Mouse (Mus musculus) stomach, embryonic 14.5 days (tissue): ENCODE measurements at regions not wholly inside any gene's neighbourhood (a gene's known extent, or its start where the extent isn't known, plus 50 kb on each side); places are given as distances from the start of the nearest gene placed in this dataset.

ENCODE experiments used
- ATAC-seq: fragments of 200-750 bp; cut with Nextera tagmentation; 2 replicates; pipeline ENCODE4 v1.8.0; 2017; ENCODE audit warnings: low read depth, moderate TSS enrichment; ENCODE audit not compliant: insufficient number of reproducible peaks, insufficient read depth, low FRiP score
- H3K27ac ChIP-seq: fragments of 300-500 bp; sonication (generic); 2 replicates; pipeline ENCODE4 v1.5.1; 2014; ENCODE audit warnings: mild to moderate bottlenecking, low read length, moderate library complexity, mixed read lengths
- H3K27me3 ChIP-seq: fragments of 300-500 bp; sonication (generic); 2 replicates; pipeline ENCODE4 v1.6.1; 2014; ENCODE audit warnings: low read length, control low read depth, mixed read lengths; ENCODE audit not compliant: control insufficient read depth, insufficient read depth
- H3K36me3 ChIP-seq: fragments of 300-500 bp; sonication (generic); 2 replicates; pipeline ENCODE4 v1.6.1; 2014; ENCODE audit warnings: mild to moderate bottlenecking, control low read depth, low read length, moderate library complexity, mixed read lengths; ENCODE audit not compliant: control insufficient read depth, insufficient read depth
- H3K4me1 ChIP-seq: fragments of 300-500 bp; sonication (generic); 2 replicates; pipeline ENCODE4 v1.6.1; 2014; ENCODE audit warnings: low read length, control low read depth, mixed read lengths; ENCODE audit not compliant: control insufficient read depth, insufficient read depth
- H3K4me2 ChIP-seq: fragments of 300-500 bp; sonication (generic); replicated peaks from 2 replicates; pipeline ENCODE4 v1.6.1; 2014; ENCODE audit warnings: low read depth, low read length, control low read depth
- H3K4me3 ChIP-seq: fragments of 300-500 bp; sonication (generic); 2 replicates; pipeline ENCODE4 v1.5.1; 2014; ENCODE audit warnings: low read depth, low read length, control low read depth
- H3K9ac ChIP-seq: fragments of 300-500 bp; sonication (generic); replicated peaks from 2 replicates; pipeline ENCODE4 v1.6.1; 2014; ENCODE audit warnings: low read depth, mild to moderate bottlenecking, control low read depth, low read length, moderate library complexity, mixed read lengths
- H3K9me3 ChIP-seq: fragments of 300-500 bp; sonication (generic); 2 replicates; pipeline ENCODE4 v1.6.1; 2016; ENCODE audit warnings: low read depth, low read length, control low read depth; ENCODE audit not compliant: control insufficient read depth
- WGBS: fragments of 180-500 bp; shearing (Covaris S2); extraction: QIAGEN DNeasy Blood & Tissue Kit; methylation state at CpG from one replicate; pipeline ENCODE4 v1.1.7; 2014; 5-methylcytosine and 5-hydroxymethylcytosine counted together

DNA sequence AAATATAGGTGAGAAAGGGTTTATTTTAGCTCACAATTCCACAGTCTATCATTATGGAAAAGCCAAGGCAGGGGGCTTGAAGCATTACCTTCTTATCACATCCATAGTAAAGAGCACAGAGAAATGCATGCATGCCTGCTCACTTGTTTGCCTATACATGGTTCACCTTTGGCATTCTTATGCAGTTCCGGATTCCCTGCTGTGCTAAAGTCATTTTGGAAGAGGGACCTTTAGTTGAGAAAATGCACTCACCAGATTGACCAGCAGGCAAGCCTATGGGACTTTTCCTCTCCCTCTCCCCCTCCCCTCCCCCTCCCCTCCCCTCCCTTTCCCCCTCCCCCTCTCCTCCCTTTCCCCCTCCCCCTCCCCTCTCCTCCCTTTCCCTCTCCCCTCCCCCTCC lies 686.2 kb downstream of the Tmem132b start:
- no peak overlapping the region for H3K4me3 ChIP-seq
- ATAC-seq = no peak
- H3K4me2 ChIP-seq = no peak overlapping the region
- H3K27me3 ChIP-seq = no peaks in the 10 kb centered on the region
- H3K4me1 ChIP-seq = no peaks in the 10 kb centered on the region
- no peak overlapping the region for H3K27ac ChIP-seq
- WGBS = 56% methylated on average over 1 of the region's 1 CpGs
- no peaks in the 10 kb centered on the region for H3K9me3 ChIP-seq
- H3K36me3 ChIP-seq = no peaks in the 10 kb centered on the region
- H3K9ac ChIP-seq = no peak overlapping the region

DNA sequence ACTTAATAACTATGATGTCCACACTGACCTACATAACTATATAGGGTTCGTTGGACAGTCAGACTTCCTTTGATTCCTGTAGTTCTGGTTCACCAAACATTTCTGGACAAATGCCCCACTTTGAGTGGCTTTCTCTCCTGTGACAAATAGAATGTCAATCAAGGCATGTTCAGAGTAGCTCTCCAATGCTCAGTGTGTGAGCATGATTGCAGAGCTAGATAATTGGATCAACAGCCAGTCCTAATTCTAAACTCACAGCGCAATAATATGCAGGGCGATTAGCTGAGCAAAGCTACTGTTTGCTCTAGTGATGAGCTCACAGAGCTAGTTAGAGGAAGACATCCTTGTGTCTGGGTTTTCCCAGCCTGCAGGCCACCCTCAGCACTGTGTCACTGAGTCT lies 692.1 kb downstream of the Tmem132b start:
- no peak overlapping the region for H3K4me3 ChIP-seq
- no peak overlapping the region for H3K4me2 ChIP-seq
- no peaks in the 10 kb centered on the region for H3K27me3 ChIP-seq
- 81% methylated on average over 3 of the region's 3 CpGs for WGBS
- H3K9ac ChIP-seq = no peak overlapping the region
- ATAC-seq = no peak
- H3K27ac ChIP-seq = no peak overlapping the region
- H3K4me1 ChIP-seq = no peaks in the 10 kb centered on the region
- no peaks in the 10 kb centered on the region for H3K9me3 ChIP-seq
- H3K36me3 ChIP-seq = no peaks in the 10 kb centered on the region

DNA sequence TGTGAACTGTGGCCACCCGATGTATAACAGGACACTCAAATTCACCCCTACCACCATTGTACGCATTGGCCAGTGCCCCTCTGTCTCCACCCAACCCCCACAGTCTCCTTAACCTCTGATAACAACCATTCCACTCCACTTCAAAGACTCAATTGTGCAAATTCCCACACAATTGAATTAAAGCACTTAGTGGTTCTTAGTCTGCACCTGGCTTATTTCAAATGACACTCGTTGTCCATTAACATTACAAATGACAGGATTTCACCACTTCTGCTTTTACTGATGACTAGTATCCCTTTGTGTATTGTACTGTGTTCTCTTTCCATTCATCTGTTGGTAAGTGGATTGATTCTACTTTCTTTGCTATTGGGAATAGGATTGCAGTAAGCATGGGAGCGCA lies 699.2 kb downstream of the Tmem132b start:
- no peaks in the 10 kb centered on the region for H3K27me3 ChIP-seq
- 70% methylated on average over 4 of the region's 4 CpGs for WGBS
- no peaks in the 10 kb centered on the region for H3K36me3 ChIP-seq
- no peak overlapping the region for H3K9ac ChIP-seq
- H3K9me3 ChIP-seq = no peaks in the 10 kb centered on the region
- no peak overlapping the region for H3K27ac ChIP-seq
- H3K4me2 ChIP-seq = no peak overlapping the region
- H3K4me1 ChIP-seq = no peaks in the 10 kb centered on the region
- ATAC-seq = no peak
- no peak overlapping the region for H3K4me3 ChIP-seq

DNA sequence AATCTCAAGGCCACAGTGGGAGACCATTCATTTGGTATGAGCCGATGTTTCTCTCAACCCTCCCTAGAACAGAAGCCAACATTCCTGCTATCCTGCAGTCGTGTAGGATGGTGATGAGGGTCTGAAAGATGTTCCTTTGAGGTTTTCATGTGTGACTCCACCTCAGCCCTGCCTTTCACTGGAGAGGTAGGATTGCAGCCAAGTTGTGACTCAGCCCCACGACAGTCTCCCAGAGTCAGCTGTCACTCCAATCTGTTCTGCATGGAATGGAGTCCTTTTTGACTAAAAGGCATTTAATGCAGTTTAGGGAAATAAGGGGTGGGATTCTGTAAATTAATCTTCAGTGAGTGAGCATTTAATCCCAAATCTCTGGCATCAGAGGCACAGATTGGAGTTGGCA lies 706.5 kb downstream of the Tmem132b start:
- no peak for ATAC-seq
- WGBS = 72% methylated on average over 3 of the region's 3 CpGs
- no peaks in the 10 kb centered on the region for H3K36me3 ChIP-seq
- no peaks in the 10 kb centered on the region for H3K27me3 ChIP-seq
- no peak overlapping the region for H3K9ac ChIP-seq
- H3K4me2 ChIP-seq = no peak overlapping the region
- H3K27ac ChIP-seq = no peak overlapping the region
- no peaks in the 10 kb centered on the region for H3K4me1 ChIP-seq
- H3K9me3 ChIP-seq = no peaks in the 10 kb centered on the region
- H3K4me3 ChIP-seq = no peak overlapping the region

- H3K27ac ChIP-seq = no peak overlapping the region
- 92% methylated on average over 2 of the region's 2 CpGs for WGBS
- H3K4me2 ChIP-seq = no peak overlapping the region
- ATAC-seq = no peak
- no peak overlapping the region for H3K9ac ChIP-seq
- H3K4me1 ChIP-seq = no peaks in the 10 kb centered on the region
- H3K36me3 ChIP-seq = no peaks in the 10 kb centered on the region
- no peaks in the 10 kb centered on the region for H3K27me3 ChIP-seq
- no peak overlapping the region for H3K4me3 ChIP-seq
- H3K9me3 ChIP-seq = no peaks in the 10 kb centered on the region
These were observed 714.2 kb downstream of the Tmem132b start for GRCm38 (mm10) chr5:126245776-126246175.

- no peak for ATAC-seq
- Histone ChIP-seq H3K9me3 (no peaks in the 10 kb centered on the region), H3K9ac (no peak overlapping the region), H3K36me3 (no peaks in the 10 kb centered on the region), H3K4me3 (no peak overlapping the region), H3K4me1 (no peaks in the 10 kb centered on the region), H3K27me3 (no peaks in the 10 kb centered on the region), H3K4me2 (no peak overlapping the region), H3K27ac (no peak overlapping the region)
- 55% methylated on average over 1 of the region's 1 CpGs for WGBS
These were observed 718.8 kb downstream of the Tmem132b start for GRCm38 (mm10) chr5:126250331-126250730.

- Histone ChIP-seq H3K4me1 (no peaks in the 10 kb centered on the region), H3K36me3 (no peaks in the 10 kb centered on the region), H3K4me3 (no peak overlapping the region), H3K27me3 (no peaks in the 10 kb centered on the region), H3K9ac (no peak overlapping the region), H3K27ac (no peak overlapping the region), H3K9me3 (no peaks in the 10 kb centered on the region), H3K4me2 (no peak overlapping the region)
- 73% methylated on average over 1 of the region's 1 CpGs for WGBS
- no peak for ATAC-seq
These were observed 723.1 kb downstream of the Tmem132b start for GRCm38 (mm10) chr5:126254661-126255060.

DNA sequence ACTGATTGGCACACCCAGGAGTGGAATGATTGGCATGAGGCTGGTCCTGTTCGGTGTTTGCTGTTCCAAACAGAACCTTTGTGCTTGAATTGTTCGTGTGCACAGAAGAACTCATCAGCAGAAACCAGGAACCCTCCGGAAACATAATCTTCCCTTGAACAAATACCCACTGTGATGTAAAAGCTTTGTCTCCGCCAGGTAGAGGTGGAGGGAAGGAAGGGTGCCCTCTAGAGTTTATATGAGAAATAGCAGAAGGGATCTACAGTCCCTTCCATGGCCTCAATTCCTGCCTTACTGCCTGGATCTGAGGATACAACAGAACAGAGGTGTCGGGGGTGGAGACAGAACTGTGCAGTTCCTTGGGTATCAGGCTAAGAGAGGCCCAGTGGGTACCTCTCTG lies 726.3 kb downstream of the Tmem132b start:
- no peak overlapping the region for H3K9ac ChIP-seq
- ATAC-seq = no peak
- WGBS = 66% methylated on average over 5 of the region's 5 CpGs
- H3K27ac ChIP-seq = no peak overlapping the region
- no peak overlapping the region for H3K4me3 ChIP-seq
- H3K9me3 ChIP-seq = no peaks in the 10 kb centered on the region
- no peaks in the 10 kb centered on the region for H3K27me3 ChIP-seq
- H3K36me3 ChIP-seq = no peaks in the 10 kb centered on the region
- H3K4me1 ChIP-seq = no peaks in the 10 kb centered on the region
- H3K4me2 ChIP-seq = no peak overlapping the region

DNA sequence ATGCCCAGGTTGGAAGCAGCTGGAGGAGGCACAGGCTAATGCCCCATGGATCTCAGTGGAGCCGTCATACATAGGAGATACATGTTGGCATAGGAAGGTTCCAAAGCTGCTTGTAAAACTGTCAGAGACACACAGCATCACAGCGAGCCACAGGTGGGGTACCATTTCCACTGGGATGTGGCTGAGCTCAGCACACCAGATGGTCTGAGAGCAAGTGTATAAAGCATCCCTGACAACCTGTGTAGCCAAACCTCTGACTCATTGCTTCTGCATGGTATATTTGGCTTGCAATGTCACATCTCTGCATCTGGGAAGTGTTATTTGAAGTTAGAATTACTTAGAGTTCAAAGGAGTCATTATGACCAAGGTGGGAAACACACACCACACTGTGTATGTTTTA lies 734.9 kb downstream of the Tmem132b start:
- 0 out of 2 replicates have a peak, but pooled peaks cover 2% of the 10 kb centered on the region for H3K4me1 ChIP-seq
- ATAC-seq = no peak
- no peaks in the 10 kb centered on the region for H3K27me3 ChIP-seq
- 88% methylated on average over 2 of the region's 2 CpGs for WGBS
- no peaks in the 10 kb centered on the region for H3K9me3 ChIP-seq
- H3K27ac ChIP-seq = no peak overlapping the region
- no peaks in the 10 kb centered on the region for H3K36me3 ChIP-seq
- no peak overlapping the region for H3K4me3 ChIP-seq
- H3K4me2 ChIP-seq = no peak overlapping the region
- no peak overlapping the region for H3K9ac ChIP-seq
